26 mouse cellular contexts compared by ENCODE assay signal in the genomic region with DNA sequence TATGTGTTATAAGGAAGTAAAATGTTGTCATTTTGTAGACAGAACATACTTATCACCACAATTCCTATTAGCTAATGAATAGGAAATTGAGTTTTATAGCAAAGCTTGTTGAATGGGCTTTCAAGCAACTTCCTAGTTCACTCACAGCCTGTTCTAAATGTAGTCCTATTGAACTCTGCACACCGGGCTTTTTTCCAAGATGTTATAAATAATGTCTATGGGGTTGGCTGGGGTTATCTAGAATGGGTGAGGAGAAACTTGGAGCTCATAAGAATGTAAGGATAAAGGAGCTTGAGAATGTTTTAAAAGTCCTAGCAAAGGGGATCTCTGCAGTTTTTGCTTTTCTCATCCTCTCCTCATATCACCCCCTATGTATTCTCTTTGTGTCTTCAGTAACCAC.
DNase-seq lines count a peak whose midpoint lies in the region; ATAC-seq lines count a peak whose summit lies in the region.
"Had no signal": no experiment of that assay in that cellular context is flagged by ENCODE, and none has a peak within 500 bp of the region (broad histone marks: within the 10 kb centered on the region; RNA-seq: fewer than 3 reads in every experiment).

No protein-coding gene starts in this region.

- H3K27me3 ChIP-seq in heart, embryonic 11.5 days (ENCODE audit: control insufficient read depth, insufficient read depth, low read length) = no peaks in the 10 kb centered on the region
- no peaks in the 10 kb centered on the region for H3K27me3 ChIP-seq in kidney, embryonic 16.5 days (ENCODE audit: insufficient read depth, low read length)
- H3K27me3 ChIP-seq: embryonic facial prominence, embryonic 12.5 days; forebrain, embryonic 15.5 days; heart, embryonic 15.5 days; limb, embryonic 15.5 days; liver, embryonic 13.5 days; midbrain, embryonic 15.5 days; stomach, embryonic 15.5 days had no signal

- H3K4me2 ChIP-seq in heart, embryonic 11.5 days = no peak overlapping the region
- H3K4me2 ChIP-seq in kidney, embryonic 16.5 days (replicated peaks; ENCODE audit: low read depth, low read length) = no peak overlapping the region
- H3K4me2 ChIP-seq: embryonic facial prominence, embryonic 12.5 days; forebrain, embryonic 15.5 days; heart, embryonic 15.5 days; hindbrain, embryonic 14.5 days; limb, embryonic 15.5 days; liver, embryonic 13.5 days; midbrain, embryonic 15.5 days; stomach, embryonic 15.5 days had no signal

- no peaks in the 10 kb centered on the region for H3K4me1 ChIP-seq in heart, embryonic 11.5 days (ENCODE audit: control insufficient read depth, insufficient read depth, low read length)
- no peaks in the 10 kb centered on the region for H3K4me1 ChIP-seq in kidney, embryonic 16.5 days (ENCODE audit: insufficient read depth, low read length)
- H3K4me1 ChIP-seq: embryonic facial prominence, embryonic 12.5 days; forebrain, embryonic 15.5 days; limb, embryonic 10.5 days; limb, embryonic 15.5 days; liver, embryonic 13.5 days; stomach, embryonic 15.5 days had no signal

- no peaks in the 10 kb centered on the region for H3K9me3 ChIP-seq in heart, embryonic 11.5 days (replicated peaks; ENCODE audit: control insufficient read depth, low read length)
- H3K9me3 ChIP-seq in kidney, embryonic 16.5 days (ENCODE audit: low read length) = no peaks in the 10 kb centered on the region
- H3K9me3 ChIP-seq: embryonic facial prominence, embryonic 12.5 days; forebrain, embryonic 15.5 days; heart, embryonic 15.5 days; limb, embryonic 10.5 days; limb, embryonic 15.5 days; liver, embryonic 13.5 days; midbrain, embryonic 15.5 days; stomach, embryonic 15.5 days had no signal

- no peaks in the 10 kb centered on the region for H3K36me3 ChIP-seq in heart, embryonic 11.5 days (ENCODE audit: control insufficient read depth, insufficient read depth, low read length)
- H3K36me3 ChIP-seq in kidney, embryonic 16.5 days (ENCODE audit: insufficient read depth, low read length) = no peaks in the 10 kb centered on the region
- H3K36me3 ChIP-seq: embryonic facial prominence, embryonic 12.5 days; forebrain, embryonic 15.5 days; heart, embryonic 15.5 days; limb, embryonic 10.5 days; limb, embryonic 15.5 days; liver, embryonic 13.5 days; midbrain, embryonic 15.5 days; stomach, embryonic 15.5 days had no signal

- no peak overlapping the region for H3K27ac ChIP-seq in heart, embryonic 11.5 days (ENCODE audit: low read depth, low read length)
- peak overlapping the region; percentile 50; the same call in 1 of the 2 replicates for H3K27ac ChIP-seq in kidney, embryonic 16.5 days (ENCODE audit: low read length)
- H3K27ac ChIP-seq: embryonic facial prominence, embryonic 12.5 days; forebrain, embryonic 15.5 days; heart, embryonic 15.5 days; hindbrain, embryonic 14.5 days; limb, embryonic 10.5 days; limb, embryonic 15.5 days; liver, embryonic 13.5 days; midbrain, embryonic 15.5 days; stomach, embryonic 15.5 days had no signal

- WGBS in heart, embryonic 11.5 days (ENCODE audit: insufficient replicate concordance) = 67% methylated on average over 1 of the region's 1 CpGs
- WGBS in kidney, embryonic 16.5 days = 39% methylated on average over 1 of the region's 1 CpGs

- DNase-seq in heart, adult 9 months (ENCODE audit: low spot score in 2 of 2) = peak; percentile 7
- no peak for DNase-seq in kidney, postnatal 25 days
- peak; percentile 12 for DNase-seq in kidney, postnatal 10 days
- DNase-seq in kidney, postnatal 4 days = peak; percentile 3 to 16
- DNase-seq: adrenal gland, postnatal 25 days; B cell, adult 2 months; cerebellum, adult 11-12 months; cerebellum, adult 9-11 months; embryo, embryonic 11 days; gastrocnemius, postnatal 25 days; heart, adult 11 months; liver, embryonic 13.5 days; lung, adult 18-20 months; lung, postnatal 14 days; right cerebral cortex, postnatal 25 days had no signal

- no peak overlapping the region for H3K4me3 ChIP-seq in heart, embryonic 11.5 days (ENCODE audit: low read depth, low read length)
- no peak overlapping the region for H3K4me3 ChIP-seq in kidney, embryonic 16.5 days (ENCODE audit: low read length)
- H3K4me3 ChIP-seq: embryonic facial prominence, embryonic 12.5 days; forebrain, embryonic 15.5 days; heart, embryonic 15.5 days; limb, embryonic 10.5 days; limb, embryonic 15.5 days; liver, embryonic 13.5 days; midbrain, embryonic 15.5 days; stomach, embryonic 15.5 days had no signal

- H3K9ac ChIP-seq in heart, embryonic 11.5 days (ENCODE audit: low read depth, low read length) = no peak overlapping the region
- H3K9ac ChIP-seq in kidney, embryonic 16.5 days (replicated peaks; ENCODE audit: low read length) = no peak overlapping the region
- H3K9ac ChIP-seq: embryonic facial prominence, embryonic 12.5 days; forebrain, embryonic 15.5 days; heart, embryonic 15.5 days; hindbrain, embryonic 14.5 days; limb, embryonic 15.5 days; liver, embryonic 13.5 days; midbrain, embryonic 15.5 days; stomach, embryonic 15.5 days had no signal

- ATAC-seq in heart, embryonic 11.5 days (replicated peaks; ENCODE audit: insufficient number of reproducible peaks, low FRiP score, low TSS enrichment) = no peak
- no peak for ATAC-seq in kidney, embryonic 16.5 days (ENCODE audit: low FRiP score, low TSS enrichment)
- ATAC-seq: forebrain, embryonic 15.5 days; inflammation-experienced regulatory T-cells, adult 6 months; midbrain, embryonic 15.5 days had no signal

Comparison
In these comparisons a context has a peak if more than half of its experiments do, and no peak if none do; other contexts are left out.
1. DNase-seq: peak in heart, adult 9 months (2 of 2), kidney, postnatal 10 days (single experiment) and kidney, postnatal 4 days (2 of 2); none in kidney, postnatal 25 days (0 of 2).